Mouse (Mus musculus): ENCODE measurements around the gene Nkx2-1. TPM values are rescaled to one million over a fixed set of nuclear protein-coding genes. Genes with fewer than 3 reads are reported as not detected.

The Nkx2-1 gene
- polyA plus RNA-seq, 1 experiment from 2014 or later, result 17.0 TPM

Other genes with a start within 250 kb of the Nkx2-1 start
- 60.6 and 64.4 TPM in 2 replicates for gene Mbip, start 191.0 kb downstream of the Nkx2-1 start, polyA plus RNA-seq (2014; fragmentation: Nextera tagmentation; extraction: Ambion mirVana)
- 0.49 TPM in 1 of 2 replicates, not detected in the other for gene Nkx2-9, start 76.4 kb upstream of the Nkx2-1 start, polyA plus RNA-seq (2014; fragmentation: Nextera tagmentation; extraction: Ambion mirVana)
- 10.5 and 11.9 TPM in 2 replicates for gene Pax9, start 154.9 kb upstream of the Nkx2-1 start, polyA plus RNA-seq (2014; fragmentation: Nextera tagmentation; extraction: Ambion mirVana)

Measured in embryonic facial prominence, embryonic 11.5 days (tissue).